Mouse (Mus musculus): ENCODE results near the gene Ppp6r3. TPM values are rescaled to one million over a fixed set of nuclear protein-coding genes. Genes with fewer than 3 reads are reported as not detected.

Gene Ppp6r3
- 208 TPM for polyA plus RNA-seq (2014; fragmentation: Illumina TruSeq; extraction: RNeasy Lipid Tissue Mini Kit (QIAGEN cat#74804))

DNA sequence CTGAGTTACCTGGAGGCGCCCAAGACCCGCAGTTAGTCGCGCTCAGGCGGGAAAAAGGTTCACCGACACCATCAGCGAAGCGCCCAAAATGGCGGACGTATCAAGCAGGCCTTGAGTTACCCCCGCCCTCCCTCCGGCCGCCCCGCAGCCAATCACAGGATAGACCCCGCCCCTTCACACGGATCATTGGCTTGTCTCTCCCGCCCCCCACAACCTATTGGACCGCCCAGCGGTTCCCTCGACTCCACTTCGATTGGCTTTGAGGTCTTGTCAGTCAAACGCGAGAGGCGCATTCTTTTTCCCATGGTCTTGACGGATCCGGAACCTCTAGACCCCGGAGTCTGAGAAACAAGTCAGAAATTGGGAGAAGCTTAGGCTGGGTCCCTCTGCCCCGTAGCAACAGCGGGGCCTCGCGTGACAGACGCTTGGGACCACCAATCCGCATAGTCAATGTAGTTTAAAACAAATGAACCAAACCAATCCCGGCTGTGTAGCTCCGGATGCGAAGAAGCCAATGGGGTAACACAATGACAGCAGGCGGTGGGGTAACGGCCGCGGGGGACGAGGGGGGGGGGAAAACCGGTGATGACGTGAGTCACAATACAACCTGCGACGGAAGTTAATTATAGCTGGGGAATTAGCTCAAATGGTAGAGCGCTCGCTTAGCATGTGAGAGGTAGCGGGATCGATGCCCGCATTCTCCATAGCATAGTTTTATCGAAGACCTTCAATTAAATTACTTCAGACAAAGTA is at the start of gene Ppp6r3:
TSS of gene Ppp6r3 (minus strand) at position 118 of the 753 bp plus-strand sequence.

GRCm38 (mm10) chr19:3414268-3414733 is 161.2 kb downstream of the Ppp6r3 start, which contains the start of gene Gal:
TSS of gene Gal (minus strand) at chr19:3414544.

Other genes starting within 250 kb of the Ppp6r3 start
- gene Tesmin, start 186.9 kb downstream of the Ppp6r3 start, polyA plus RNA-seq (2014; fragmentation: Illumina TruSeq; extraction: RNeasy Lipid Tissue Mini Kit (QIAGEN cat#74804)) = not detected
- gene Gal, start 161.2 kb downstream of the Ppp6r3 start, polyA plus RNA-seq (2014; fragmentation: Illumina TruSeq; extraction: RNeasy Lipid Tissue Mini Kit (QIAGEN cat#74804)) = not detected
- gene Lrp5, start 110.8 kb upstream of the Ppp6r3 start, polyA plus RNA-seq (2014; fragmentation: Illumina TruSeq; extraction: RNeasy Lipid Tissue Mini Kit (QIAGEN cat#74804)) = 0.54 TPM
- gene 1810055G02Rik, start 132.5 kb upstream of the Ppp6r3 start, polyA plus RNA-seq (2014; fragmentation: Illumina TruSeq; extraction: RNeasy Lipid Tissue Mini Kit (QIAGEN cat#74804)) = 5.5 TPM
- 263 TPM for gene Kmt5b, start 191.7 kb upstream of the Ppp6r3 start, polyA plus RNA-seq (2014; fragmentation: Illumina TruSeq; extraction: RNeasy Lipid Tissue Mini Kit (QIAGEN cat#74804))

Data from ovary, adult 10 weeks (tissue).